Mouse (Mus musculus): ENCODE measurements around the gene Tnrc6b. TPM values are rescaled to one million over a fixed set of nuclear protein-coding genes. Genes with fewer than 3 reads are reported as not detected.

Gene Tnrc6b
- total RNA-seq, 1 experiment, result 37.0 TPM

- Histone ChIP-seq H3K9me3 (ENCODE audit: control insufficient read depth, insufficient read depth, low read depth, low read length) (no peaks in the 10 kb centered on the region), H3K27ac (ENCODE audit: insufficient read depth, low read depth, low read length, poor library complexity, severe bottlenecking) (no peak overlapping the region), H3K4me1 (ENCODE audit: control insufficient read depth in 2 of 2, insufficient read depth in 2 of 2, low read length in 2 of 2, poor library complexity in 1 of 2) (peaks cover 0 to 4% of the 10 kb centered on the region in 2 experiments; a peak in 1 of 4 replicates), H3K4me3 (ENCODE audit: insufficient read depth in 1 of 2, low read depth in 1 of 2, low read length in 2 of 2, poor library complexity in 1 of 2, severe bottlenecking in 1 of 2) (no peak overlapping the region), H3K36me3 (ENCODE audit: control insufficient read depth, insufficient read depth, low read length, poor library complexity, severe bottlenecking) (no peaks in the 10 kb centered on the region), H3K9ac (ENCODE audit: insufficient read depth, low read depth, low read length, poor library complexity, severe bottlenecking) (no peak overlapping the region)
- peak; percentile 50 for DNase-seq (ENCODE audit: low read depth, low spot score)
- in situ Hi-C loops (cut with MboI; ENCODE audit: low sequenced_read_pairs in 2 of 2, unreplicated experiment in 2 of 2), result no loop called here
- peak; percentile 75; the same call in 1 of the 2 replicates for TF ChIP-seq ZC3H11A (IDR thresholded peaks at IDR 0.05; ENCODE audit: borderline replicate concordance, low read depth, low read length)
- TF ChIP-seq MAFK (IDR thresholded peaks at IDR 0.05; ENCODE audit: insufficient read depth, low read depth, low read length), result no peak
Observed at GRCm38 (mm10) chr15:80694125-80694910, 16.8 kb upstream of the Tnrc6b start.

- H3K4me3 ChIP-seq (ENCODE audit: insufficient read depth in 1 of 2, low read depth in 1 of 2, low read length in 2 of 2, poor library complexity in 1 of 2, severe bottlenecking in 1 of 2), result no peak overlapping the region
- no peaks in the 10 kb centered on the region for H3K9me3 ChIP-seq (ENCODE audit: control insufficient read depth, insufficient read depth, low read depth, low read length)
- in situ Hi-C loops (cut with MboI; ENCODE audit: low sequenced_read_pairs in 2 of 2, unreplicated experiment in 2 of 2), result no loop called here
- TF ChIP-seq HCFC1 (IDR thresholded peaks at IDR 0.05; ENCODE audit: borderline replicate concordance, insufficient read depth, low read length) (no peak), ZNF384 (IDR thresholded peaks at IDR 0.05; ENCODE audit: low read depth, low read length) (no peak), ZC3H11A (IDR thresholded peaks at IDR 0.05; ENCODE audit: borderline replicate concordance, low read depth, low read length) (no peak), CHD2 (IDR thresholded peaks at IDR 0.05; ENCODE audit: low read depth, low read length) (no peak)
- no peaks in the 10 kb centered on the region for H3K36me3 ChIP-seq (ENCODE audit: control insufficient read depth, insufficient read depth, low read length, poor library complexity, severe bottlenecking)
- peaks cover 0 to 4% of the 10 kb centered on the region in 2 experiments; a peak in 1 of 4 replicates for H3K4me1 ChIP-seq (ENCODE audit: control insufficient read depth in 2 of 2, insufficient read depth in 2 of 2, low read length in 2 of 2, poor library complexity in 1 of 2)
- DNase-seq (ENCODE audit: low read depth, low spot score), result no peak
- no peak overlapping the region for H3K27ac ChIP-seq (ENCODE audit: insufficient read depth, low read depth, low read length, poor library complexity, severe bottlenecking)
- no peak overlapping the region for H3K9ac ChIP-seq (ENCODE audit: insufficient read depth, low read depth, low read length, poor library complexity, severe bottlenecking)
Observed at GRCm38 (mm10) chr15:80697564-80697963, 13.5 kb upstream of the Tnrc6b start.

- Histone ChIP-seq H3K27ac (ENCODE audit: insufficient read depth, low read depth, low read length, poor library complexity, severe bottlenecking) (no peak overlapping the region), H3K9me3 (ENCODE audit: control insufficient read depth, insufficient read depth, low read depth, low read length) (no peaks in the 10 kb centered on the region), H3K9ac (ENCODE audit: insufficient read depth, low read depth, low read length, poor library complexity, severe bottlenecking) (no peak overlapping the region), H3K36me3 (ENCODE audit: control insufficient read depth, insufficient read depth, low read length, poor library complexity, severe bottlenecking) (no peaks in the 10 kb centered on the region), H3K4me3 (ENCODE audit: insufficient read depth in 1 of 2, low read depth in 1 of 2, low read length in 2 of 2, poor library complexity in 1 of 2, severe bottlenecking in 1 of 2) (no peak overlapping the region), H3K4me1 (ENCODE audit: control insufficient read depth in 2 of 2, insufficient read depth in 2 of 2, low read length in 2 of 2, poor library complexity in 1 of 2) (peaks cover 0 to 7% of the 10 kb centered on the region in 2 experiments; a peak in 2 of 4 replicates)
- TF ChIP-seq ZC3H11A (IDR thresholded peaks at IDR 0.05; ENCODE audit: borderline replicate concordance, low read depth, low read length) (no peak), ZNF384 (IDR thresholded peaks at IDR 0.05; ENCODE audit: low read depth, low read length) (no peak), CHD2 (IDR thresholded peaks at IDR 0.05; ENCODE audit: low read depth, low read length) (no peak), MAFK (IDR thresholded peaks at IDR 0.05; ENCODE audit: insufficient read depth, low read depth, low read length) (no peak), HCFC1 (IDR thresholded peaks at IDR 0.05; ENCODE audit: borderline replicate concordance, insufficient read depth, low read length) (no peak)
- in situ Hi-C loops (cut with MboI; ENCODE audit: low sequenced_read_pairs in 2 of 2, unreplicated experiment in 2 of 2), result loop anchor here (5.0 to 10.0 kb wide), 2 partner anchors 434 to 437 kb away; partner anchors contain the start of gene Rps19bp1 (in 1 of the 2)
- no peak for DNase-seq (ENCODE audit: low read depth, low spot score)
Observed at GRCm38 (mm10) chr15:80701481-80702257, 9.4 kb upstream of the Tnrc6b start.

GRCm38 (mm10) chr15:80702910-80703309 lies 8.2 kb upstream of the Tnrc6b start:
- TF ChIP-seq HCFC1 (IDR thresholded peaks at IDR 0.05; ENCODE audit: borderline replicate concordance, insufficient read depth, low read length) (no peak), ZNF384 (IDR thresholded peaks at IDR 0.05; ENCODE audit: low read depth, low read length) (no peak), ZC3H11A (IDR thresholded peaks at IDR 0.05; ENCODE audit: borderline replicate concordance, low read depth, low read length) (no peak), MAFK (IDR thresholded peaks at IDR 0.05; ENCODE audit: insufficient read depth, low read depth, low read length) (no peak), CHD2 (IDR thresholded peaks at IDR 0.05; ENCODE audit: low read depth, low read length) (no peak)
- no peak overlapping the region for H3K4me3 ChIP-seq (ENCODE audit: insufficient read depth in 1 of 2, low read depth in 1 of 2, low read length in 2 of 2, poor library complexity in 1 of 2, severe bottlenecking in 1 of 2)
- H3K9ac ChIP-seq (ENCODE audit: insufficient read depth, low read depth, low read length, poor library complexity, severe bottlenecking), result no peak overlapping the region
- DNase-seq (ENCODE audit: low read depth, low spot score), result no peak
- H3K36me3 ChIP-seq (ENCODE audit: control insufficient read depth, insufficient read depth, low read length, poor library complexity, severe bottlenecking), result no peaks in the 10 kb centered on the region
- H3K9me3 ChIP-seq (ENCODE audit: control insufficient read depth, insufficient read depth, low read depth, low read length), result no peaks in the 10 kb centered on the region
- H3K4me1 ChIP-seq (ENCODE audit: control insufficient read depth in 2 of 2, insufficient read depth in 2 of 2, low read length in 2 of 2, poor library complexity in 1 of 2), result peaks cover 0 to 3% of the 10 kb centered on the region in 2 experiments; a peak in 1 of 4 replicates
- no peak overlapping the region for H3K27ac ChIP-seq (ENCODE audit: insufficient read depth, low read depth, low read length, poor library complexity, severe bottlenecking)
- in situ Hi-C loops (cut with MboI; ENCODE audit: low sequenced_read_pairs in 2 of 2, unreplicated experiment in 2 of 2), result loop anchor here (5.0 to 10.0 kb wide), 2 partner anchors 436 to 438 kb away; partner anchors contain the start of gene Rps19bp1 (in 1 of the 2)

Measured in ES-E14 (cell line).